Mouse (Mus musculus): ENCODE data around the gene Pde4b.
A peak's percentile ranks its signal among the peaks of the same experiment; 100 is the strongest.

Pde4b gene

DNA sequence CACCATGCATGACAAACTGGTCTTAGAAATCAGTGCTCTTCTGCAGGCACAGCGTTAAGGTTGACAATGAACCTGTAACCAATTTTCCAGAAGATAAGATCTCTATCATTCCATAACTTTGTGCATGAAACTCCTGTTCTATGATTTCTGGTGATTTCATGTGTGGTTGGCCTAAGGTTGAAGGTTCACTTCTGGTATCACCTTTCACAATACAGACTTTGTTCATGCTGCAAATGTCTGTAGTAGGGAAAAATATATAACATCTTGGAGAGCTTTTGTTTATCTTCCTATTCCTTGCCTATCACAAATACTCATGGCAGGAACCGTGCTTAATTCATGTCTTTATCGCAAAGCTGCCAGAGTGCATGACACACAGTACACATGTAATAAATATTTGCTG lies 319.5 kb downstream of the Pde4b start:
- no peak for DNase-seq

DNA sequence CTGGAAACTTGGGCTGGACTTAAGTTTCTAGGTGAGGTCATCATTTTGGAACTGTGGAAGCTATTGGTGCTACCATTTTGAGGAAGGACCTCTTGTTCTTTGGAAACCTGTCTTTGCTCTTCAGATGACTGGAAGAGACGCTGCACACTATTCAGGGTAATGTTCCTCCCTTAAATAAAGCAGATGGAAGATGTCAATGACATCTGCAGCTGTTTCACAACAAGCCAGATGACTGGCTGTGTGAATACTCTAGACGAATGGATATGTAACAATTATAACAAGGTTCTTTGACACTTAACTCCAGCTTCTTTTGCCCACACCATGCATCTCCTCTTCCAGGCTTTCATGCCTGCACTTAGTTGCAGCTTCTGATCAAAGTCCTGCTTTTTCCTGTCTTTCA lies 320.8 kb downstream of the Pde4b start:
- DNase-seq = no peak

DNA sequence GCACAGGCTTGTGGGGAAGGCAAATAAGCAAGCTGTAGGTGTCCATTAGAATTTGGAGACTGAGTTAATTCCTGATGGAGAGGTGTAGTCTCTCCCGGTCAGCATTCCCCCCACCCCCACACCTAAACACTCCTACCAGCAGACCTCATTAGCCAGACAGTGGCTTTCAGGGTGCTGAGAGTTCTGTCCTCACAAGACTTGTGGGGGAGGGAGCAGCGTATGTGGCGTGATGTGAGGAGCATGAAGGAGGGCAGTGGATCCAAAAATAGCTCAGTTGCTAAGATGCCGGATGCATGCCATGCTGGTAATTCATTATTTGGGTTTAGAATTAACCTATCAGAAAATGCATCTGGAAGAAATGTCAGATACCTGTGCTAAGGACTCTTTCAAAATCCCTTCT lies 321.6 kb downstream of the Pde4b start:
- peak in 1 of 2 experiments; percentile 30 for DNase-seq

DNA sequence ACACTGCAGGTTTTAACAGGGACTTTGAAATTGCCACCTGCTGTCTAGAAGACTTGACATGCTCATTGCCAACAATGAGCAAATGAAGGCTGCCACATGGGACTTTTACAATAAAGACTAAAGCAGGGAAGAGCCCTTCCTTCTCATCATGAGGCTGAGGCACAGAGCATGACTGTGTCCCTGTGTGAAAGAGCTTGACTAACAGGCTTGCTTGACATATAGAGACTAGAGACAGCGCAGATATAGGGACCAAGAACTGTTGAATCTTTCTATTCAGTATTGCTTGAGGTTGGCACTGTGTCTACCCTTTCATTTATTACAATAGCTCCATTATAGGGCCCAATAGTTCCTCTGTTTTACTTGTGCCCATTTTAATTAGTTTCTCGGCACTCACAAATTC lies 325.8 kb downstream of the Pde4b start:
- no peak for DNase-seq

DNA sequence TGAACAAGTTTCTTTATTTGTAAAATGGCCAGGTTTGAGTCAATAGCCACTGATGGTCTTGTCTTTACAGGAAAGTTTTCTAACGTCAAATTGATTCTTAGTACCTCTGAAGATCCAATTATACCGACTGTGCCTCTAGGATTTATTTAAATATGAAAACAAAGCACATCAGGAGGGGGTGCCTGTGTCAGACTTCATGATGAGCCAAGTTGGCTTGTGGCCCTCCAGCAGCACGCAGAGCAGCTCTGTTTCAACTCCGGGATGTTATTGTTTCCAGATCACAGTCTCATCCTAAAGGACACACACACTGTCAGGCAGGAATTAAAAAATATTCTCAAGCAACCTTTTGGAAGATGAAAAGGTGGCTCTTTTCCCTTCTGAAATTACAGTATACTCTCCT lies 326.5 kb downstream of the Pde4b start:
- peak; percentile 43 to 67 for DNase-seq

DNA sequence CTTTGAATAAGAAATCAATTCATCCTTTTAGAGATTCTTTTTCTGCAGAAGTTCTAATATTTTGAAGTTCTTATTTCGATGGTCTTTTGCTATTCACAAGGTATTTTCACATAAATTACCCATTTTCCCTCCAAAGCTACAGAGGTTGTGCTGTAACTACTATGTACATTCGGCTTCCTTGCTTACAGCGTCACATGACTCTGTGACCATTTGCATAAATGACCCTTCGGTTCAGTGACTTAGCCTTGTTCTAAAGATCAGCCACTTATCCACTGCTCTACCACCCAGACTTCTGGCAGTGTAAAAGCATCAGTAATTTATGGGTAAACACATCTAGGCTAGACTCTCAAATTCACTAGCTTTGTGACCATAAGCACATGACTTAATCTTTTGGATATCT lies 327.3 kb downstream of the Pde4b start:
- DNase-seq = no peak

DNA sequence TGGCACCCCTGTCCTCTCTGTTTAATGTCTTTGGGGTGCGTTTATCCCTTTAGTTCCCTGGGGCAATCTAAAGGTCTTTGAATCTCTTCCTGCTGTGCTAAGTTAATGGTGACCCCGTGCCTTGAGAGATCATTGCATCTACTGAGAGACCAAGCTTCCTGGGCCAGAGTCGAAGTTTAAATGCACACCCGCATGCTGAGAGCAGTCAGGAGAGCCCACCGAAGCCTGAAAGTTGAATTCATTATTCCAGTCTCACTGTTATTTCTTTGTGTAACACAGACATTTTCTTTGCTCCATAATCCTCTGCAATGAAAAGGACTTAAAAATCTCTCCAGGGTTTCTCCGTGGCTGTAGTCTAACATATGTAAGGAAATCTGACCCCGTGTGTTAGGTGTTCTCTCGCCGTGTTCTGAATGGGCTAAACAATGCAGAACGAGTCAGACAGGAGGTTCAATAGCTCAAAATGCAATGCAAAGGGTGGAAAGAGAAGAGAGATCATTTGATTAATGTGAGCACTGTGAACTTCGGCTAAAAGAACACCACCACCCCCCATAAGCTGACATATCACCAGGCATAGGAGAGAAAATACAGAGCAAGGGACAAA lies 333.6 kb downstream of the Pde4b start:
- no peak for DNase-seq

DNA sequence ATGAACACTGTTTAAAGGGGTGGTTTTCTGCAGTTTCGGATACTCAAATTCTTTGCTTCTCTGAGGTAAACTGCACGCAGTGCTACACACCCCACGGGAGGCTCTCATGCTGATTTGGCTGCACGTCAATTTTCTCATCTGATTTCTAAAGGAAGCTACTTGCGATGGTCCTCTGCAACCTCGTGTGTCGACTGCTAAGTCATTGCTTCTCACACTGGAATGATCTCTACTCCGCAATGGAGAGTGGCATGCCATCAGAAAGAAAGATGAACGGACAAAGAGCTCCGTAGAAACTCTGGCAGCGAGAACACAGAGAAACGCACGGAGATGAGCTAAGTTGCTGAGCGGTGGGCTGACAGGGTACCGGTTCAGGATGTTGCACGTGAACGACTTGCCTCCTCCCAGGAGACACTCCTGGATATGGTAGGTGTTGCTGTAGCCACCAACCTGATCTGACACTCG lies 334.1 kb downstream of the Pde4b start:
- peak; percentile 44 to 47 for DNase-seq

DNA sequence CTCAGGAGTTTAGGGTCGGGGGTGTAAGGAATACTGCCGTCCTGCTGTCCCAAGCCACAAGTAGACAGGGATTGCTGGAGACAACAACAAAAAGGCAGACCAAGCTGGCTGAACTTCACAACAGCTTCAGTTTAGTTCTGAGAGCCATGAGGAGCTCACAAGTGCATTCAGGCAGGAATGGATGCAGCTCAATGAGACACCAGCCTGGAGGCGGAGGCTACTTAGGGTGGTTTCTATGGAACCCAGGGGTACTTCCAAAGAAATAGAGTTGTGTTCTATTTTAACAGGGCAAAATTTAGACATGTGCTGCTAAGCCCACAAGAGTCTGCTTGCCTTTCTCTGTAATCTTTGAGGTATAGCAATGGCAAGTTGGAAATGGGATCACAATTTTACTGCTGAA lies 336.8 kb downstream of the Pde4b start:
- no peak for DNase-seq

DNA sequence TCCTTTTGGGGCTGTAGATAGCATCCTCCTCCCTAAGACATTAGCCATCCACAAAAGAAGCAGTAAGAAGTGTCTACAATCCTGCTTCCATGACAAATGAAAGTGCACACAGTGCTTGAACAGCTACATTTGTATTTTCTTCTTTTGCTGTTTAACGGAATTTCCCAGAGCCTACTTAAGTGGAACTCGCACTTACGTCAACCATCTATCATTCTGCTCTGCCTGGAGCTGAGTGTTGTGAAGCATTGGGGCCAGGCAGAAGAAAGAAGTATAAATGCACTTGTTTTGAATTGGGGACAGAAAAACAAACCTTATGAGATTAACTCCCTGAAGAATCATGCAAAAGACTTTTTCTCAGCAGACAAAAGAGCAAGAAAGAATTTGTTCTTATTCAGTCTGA lies 338.1 kb downstream of the Pde4b start:
- no peak for DNase-seq

- DNase-seq = no peak
Observed at GRCm38 (mm10) chr4:102429730-102430341, 342.5 kb downstream of the Pde4b start.

- DNase-seq = peak; percentile 30 to 45
Observed at GRCm38 (mm10) chr4:102432040-102432782, 344.9 kb downstream of the Pde4b start.

DNA sequence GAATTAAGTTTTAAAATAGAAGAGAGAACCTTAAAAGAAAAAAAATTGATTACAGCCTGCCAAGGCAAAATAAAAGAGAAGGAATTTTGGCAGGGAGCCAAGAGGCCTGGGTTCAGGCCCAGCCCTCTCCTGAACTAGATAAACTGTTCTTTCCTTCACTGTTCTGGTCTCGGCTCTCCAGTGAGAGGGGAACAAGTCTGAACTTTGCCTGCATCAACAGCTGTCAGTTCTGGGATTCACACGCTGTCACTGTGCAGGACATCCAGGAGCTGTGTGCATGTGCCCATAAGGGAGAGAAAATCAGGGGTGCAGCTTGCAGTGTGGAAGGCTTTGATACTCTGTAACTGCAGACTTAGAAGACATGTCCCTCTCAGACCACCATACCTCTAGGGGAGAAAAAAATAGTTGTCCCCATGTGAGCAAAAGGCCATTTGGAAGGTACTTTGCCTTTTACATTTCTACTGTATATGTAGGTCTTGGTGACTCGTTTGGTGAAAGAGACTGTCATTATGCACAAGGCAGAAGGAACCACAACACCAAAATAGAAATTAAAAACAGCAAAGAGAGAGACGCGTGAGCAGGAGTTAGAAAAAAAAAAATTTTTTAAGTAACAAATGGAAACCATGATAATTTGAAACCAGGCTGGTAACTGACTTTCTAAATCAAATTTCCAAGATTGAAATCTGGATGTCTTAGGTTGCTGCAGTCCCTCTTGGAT lies 352.2 kb downstream of the Pde4b start:
- DNase-seq = peak; percentile 41 to 60

DNA sequence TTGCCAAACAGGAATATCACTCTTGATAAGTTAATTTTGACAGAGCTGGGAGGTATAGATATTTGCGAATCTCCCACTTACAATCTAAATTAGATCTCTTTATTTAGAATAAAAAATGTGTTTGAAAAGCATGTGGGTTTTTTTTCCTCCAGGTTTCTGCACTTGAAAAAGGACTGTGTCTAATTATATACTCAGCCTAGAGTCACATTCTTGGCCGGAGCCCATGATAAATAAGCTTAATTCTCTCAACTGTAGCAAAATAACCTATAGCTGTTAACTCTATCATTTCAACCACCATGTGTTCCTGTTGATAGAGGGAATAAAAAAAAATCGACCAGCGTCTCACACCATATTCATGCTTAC lies 352.8 kb downstream of the Pde4b start:
- DNase-seq = no peak

- no peak for DNase-seq
Observed at GRCm38 (mm10) chr4:102443533-102443932, 356.2 kb downstream of the Pde4b start.

DNA sequence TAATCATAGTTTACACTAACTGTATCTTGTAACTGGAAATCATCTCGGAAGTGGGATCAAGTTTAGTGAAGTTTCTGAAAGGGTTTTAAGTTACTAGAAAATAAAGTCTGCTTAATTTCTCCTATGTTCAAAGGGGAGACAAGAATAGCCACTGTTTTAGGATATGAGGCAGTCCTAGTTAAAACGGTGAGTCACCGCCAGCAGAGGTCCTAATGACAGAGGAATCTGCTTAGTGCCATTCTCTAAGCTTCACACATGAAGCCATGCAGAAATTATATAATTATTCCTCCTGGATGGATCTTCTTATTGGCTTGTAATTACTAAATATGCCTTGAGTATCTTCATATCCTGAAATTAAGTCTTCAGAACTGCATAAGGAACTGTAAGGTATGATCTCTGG lies 357.2 kb downstream of the Pde4b start:
- peak in 1 of 2 experiments; percentile 49 for DNase-seq

GRCm38 (mm10) chr4:102446160-102446945 lies 359.0 kb downstream of the Pde4b start:
- no peak for DNase-seq

DNA sequence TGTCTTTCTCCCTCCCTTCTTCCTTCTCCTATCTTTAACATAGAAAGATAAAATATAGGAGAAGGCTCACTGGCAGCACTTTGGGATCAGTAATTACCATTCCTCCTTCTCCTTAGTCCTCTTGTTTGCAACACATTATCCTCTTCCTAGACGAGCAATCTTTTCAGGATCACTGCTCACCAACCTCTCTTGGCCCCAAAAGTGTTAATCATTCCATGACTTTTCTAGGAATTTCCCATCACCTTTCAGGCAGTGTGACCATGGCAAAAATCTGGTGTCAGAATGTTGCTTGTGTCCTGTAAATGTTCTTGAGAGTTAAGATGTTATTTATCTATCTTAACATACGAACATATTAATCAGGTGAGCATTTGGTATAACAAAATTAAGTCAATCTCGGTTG lies 369.1 kb downstream of the Pde4b start:
- no peak for DNase-seq

- peak in 1 of 2 experiments; percentile 38 for DNase-seq
Observed at GRCm38 (mm10) chr4:102459216-102459999, 372.1 kb downstream of the Pde4b start.

DNA sequence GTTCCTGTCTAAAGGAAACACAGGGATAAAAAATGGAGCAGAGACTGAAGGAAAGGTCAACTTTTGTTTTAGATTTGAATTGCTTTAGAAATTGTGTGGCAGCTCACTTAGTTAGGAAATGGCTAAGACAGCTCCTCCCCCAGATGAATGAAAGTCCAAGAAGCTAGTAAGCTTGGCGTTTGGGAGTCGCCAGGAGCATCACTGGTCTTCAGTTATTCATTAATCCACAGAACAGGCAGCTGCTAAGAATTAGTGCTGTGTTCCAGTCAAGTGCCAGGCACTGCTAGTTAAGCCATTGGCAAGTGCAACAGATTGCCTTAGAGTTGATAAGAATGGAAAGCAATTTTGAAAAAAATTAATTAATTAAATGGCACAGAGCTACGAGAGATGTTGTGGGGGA lies 390.8 kb downstream of the Pde4b start:
- no peak for DNase-seq

- peak in 1 of 2 experiments; percentile 37 for DNase-seq
Observed at GRCm38 (mm10) chr4:102478860-102479259, 391.5 kb downstream of the Pde4b start.

Measured in cerebellum, postnatal 25 days (tissue).